Mouse (Mus musculus): Measurements from ENCODE around the gene Gm17545. TPM values are rescaled to one million over a fixed set of nuclear protein-coding genes. Genes with fewer than 3 reads are reported as not detected.

Gm17545 gene
- polyA plus RNA-seq, 1 experiment from 2014 or later = not detected

Other genes with a start within 250 kb of the Gm17545 start
- 19.3 and 23.6 TPM in 2 replicates for gene Zfp809, start 228.6 kb upstream of the Gm17545 start, polyA plus RNA-seq (2015; fragmentation: Nextera tagmentation; extraction: Ambion mirVana)
- 4.2 and 4.3 TPM in 2 replicates for gene Zfp599, start 194.4 kb upstream of the Gm17545 start, polyA plus RNA-seq (2015; fragmentation: Nextera tagmentation; extraction: Ambion mirVana)
- gene Zfp810, start 146.6 kb upstream of the Gm17545 start, polyA plus RNA-seq (2015; fragmentation: Nextera tagmentation; extraction: Ambion mirVana) = 12.4 and 13.3 TPM in 2 replicates
- gene Anln, start 65.1 kb upstream of the Gm17545 start, polyA plus RNA-seq (2015; fragmentation: Nextera tagmentation; extraction: Ambion mirVana) = 40.5 and 42.4 TPM in 2 replicates
- gene 9530077C05Rik, start 42.8 kb upstream of the Gm17545 start, polyA plus RNA-seq (2015; fragmentation: Nextera tagmentation; extraction: Ambion mirVana) = 2.9 and 4.4 TPM in 2 replicates
- gene Rp9, start 15.5 kb downstream of the Gm17545 start, polyA plus RNA-seq (2015; fragmentation: Nextera tagmentation; extraction: Ambion mirVana) = 70.1 and 73.2 TPM in 2 replicates
- gene Bbs9, start 21.4 kb downstream of the Gm17545 start, polyA plus RNA-seq (2015; fragmentation: Nextera tagmentation; extraction: Ambion mirVana) = 11.8 and 13.1 TPM in 2 replicates

All from intestine, embryonic 15.5 days (tissue).